Comparison of ENCODE assay signal across 16 mouse cellular contexts in genomic region chr7:115864411-115864810, GRCm38 (mm10).
DNase-seq lines count a peak whose midpoint lies in the region; ATAC-seq and TF ChIP-seq lines count a peak whose summit lies in the region.
"Had no signal": no experiment of that assay in that cellular context is flagged by ENCODE, and none has a peak within 500 bp of the region (broad histone marks: within the 10 kb centered on the region; RNA-seq: fewer than 3 reads in every experiment).

No protein-coding gene starts in this region.

- 35% methylated on average over 2 of the region's 2 CpGs for WGBS in intestine, embryonic 15.5 days
- WGBS in intestine, postnatal 0 days = 20% methylated on average over 2 of the region's 2 CpGs
- 29% methylated on average over 2 of the region's 2 CpGs for WGBS in midbrain, embryonic 10.5 days
- 25% methylated on average over 2 of the region's 2 CpGs for WGBS in midbrain, embryonic 14.5 days
- 15% methylated on average over 2 of the region's 2 CpGs for WGBS in forebrain, embryonic 13.5 days
- WGBS in hindbrain, postnatal 0 days = 50% methylated on average over 2 of the region's 2 CpGs

- H3K4me3 ChIP-seq in intestine, embryonic 15.5 days (replicated peaks) = no peak overlapping the region
- H3K4me3 ChIP-seq in intestine, postnatal 0 days (ENCODE audit: low read depth, low read length) = no peak overlapping the region
- no peak overlapping the region for H3K4me3 ChIP-seq in midbrain, embryonic 10.5 days
- H3K4me3 ChIP-seq in midbrain, embryonic 14.5 days (replicated peaks; ENCODE audit: low read depth, low read length) = no peak overlapping the region
- no peak overlapping the region for H3K4me3 ChIP-seq in forebrain, embryonic 13.5 days
- H3K4me3 ChIP-seq in hindbrain, postnatal 0 days (ENCODE audit: low read length) = no peak overlapping the region
- H3K4me3 ChIP-seq: embryonic facial prominence, embryonic 15.5 days; limb, embryonic 15.5 days; midbrain, embryonic 15.5 days; myocyte had no signal

- peaks cover 12% of the 10 kb centered on the region for H3K4me1 ChIP-seq in intestine, embryonic 15.5 days (replicated peaks)
- H3K4me1 ChIP-seq in intestine, postnatal 0 days (replicated peaks; ENCODE audit: control insufficient read depth, insufficient read depth, low read length) = peaks cover 8% of the 10 kb centered on the region; the same call in 1 of the 2 replicates
- H3K4me1 ChIP-seq in midbrain, embryonic 10.5 days = peaks cover 53% of the 10 kb centered on the region
- peaks cover 27% of the 10 kb centered on the region for H3K4me1 ChIP-seq in midbrain, embryonic 14.5 days (ENCODE audit: control insufficient read depth, insufficient read depth, low read length)
- peaks cover 52% of the 10 kb centered on the region for H3K4me1 ChIP-seq in forebrain, embryonic 13.5 days
- H3K4me1 ChIP-seq in hindbrain, postnatal 0 days (ENCODE audit: insufficient read depth, low read length) = peaks cover 7% of the 10 kb centered on the region; the same call in 1 of the 2 replicates

- H3K27me3 ChIP-seq in intestine, embryonic 15.5 days (replicated peaks) = no peaks in the 10 kb centered on the region
- no peaks in the 10 kb centered on the region for H3K27me3 ChIP-seq in intestine, postnatal 0 days (replicated peaks; ENCODE audit: control insufficient read depth, insufficient read depth, low read length)
- H3K27me3 ChIP-seq in midbrain, embryonic 10.5 days (ENCODE audit: low read depth, poor library complexity, severe bottlenecking) = no peaks in the 10 kb centered on the region
- no peaks in the 10 kb centered on the region for H3K27me3 ChIP-seq in midbrain, embryonic 14.5 days (ENCODE audit: control insufficient read depth, insufficient read depth, low read length)
- H3K27me3 ChIP-seq in forebrain, embryonic 13.5 days = no peaks in the 10 kb centered on the region
- H3K27me3 ChIP-seq in hindbrain, postnatal 0 days (ENCODE audit: insufficient read depth, low read length) = no peaks in the 10 kb centered on the region
- H3K27me3 ChIP-seq: embryonic facial prominence, embryonic 15.5 days; limb, embryonic 15.5 days; midbrain, embryonic 15.5 days had no signal

- H3K36me3 ChIP-seq in intestine, embryonic 15.5 days = no peaks in the 10 kb centered on the region
- no peaks in the 10 kb centered on the region for H3K36me3 ChIP-seq in intestine, postnatal 0 days (ENCODE audit: control insufficient read depth, insufficient read depth)
- H3K36me3 ChIP-seq in midbrain, embryonic 10.5 days = no peaks in the 10 kb centered on the region
- H3K36me3 ChIP-seq in midbrain, embryonic 14.5 days (ENCODE audit: control insufficient read depth, insufficient read depth, low read length) = no peaks in the 10 kb centered on the region
- H3K36me3 ChIP-seq in forebrain, embryonic 13.5 days (ENCODE audit: poor library complexity, severe bottlenecking) = no peaks in the 10 kb centered on the region
- no peaks in the 10 kb centered on the region for H3K36me3 ChIP-seq in hindbrain, postnatal 0 days (ENCODE audit: insufficient read depth, low read length)
- H3K36me3 ChIP-seq: embryonic facial prominence, embryonic 15.5 days; limb, embryonic 15.5 days; midbrain, embryonic 15.5 days had no signal

- TF ChIP-seq CTCF in intestine, postnatal 0 days (IDR thresholded peaks at IDR 0.05; ENCODE audit: low read depth) = no peak
- no peak for TF ChIP-seq CTCF in hindbrain, postnatal 0 days (IDR thresholded peaks at IDR 0.05; ENCODE audit: low read depth)

- ATAC-seq in intestine, embryonic 15.5 days = peak; percentile 53
- no peak; the same call in 1 of the 2 replicates for ATAC-seq in intestine, postnatal 0 days
- no peak for ATAC-seq in midbrain, embryonic 14.5 days (ENCODE audit: low FRiP score, low TSS enrichment)
- no peak for ATAC-seq in forebrain, embryonic 13.5 days
- no peak for ATAC-seq in hindbrain, postnatal 0 days
- ATAC-seq: activated CD4-positive, CD25-positive, alpha-beta regulatory T cell, adult 4 months; midbrain, embryonic 15.5 days had no signal

- no peak overlapping the region for H3K9ac ChIP-seq in intestine, embryonic 15.5 days
- H3K9ac ChIP-seq in intestine, postnatal 0 days (ENCODE audit: low read depth, low read length) = no peak overlapping the region
- H3K9ac ChIP-seq in midbrain, embryonic 14.5 days (replicated peaks; ENCODE audit: low read length) = no peak overlapping the region
- H3K9ac ChIP-seq in forebrain, embryonic 13.5 days = no peak overlapping the region
- H3K9ac ChIP-seq in hindbrain, postnatal 0 days (replicated peaks; ENCODE audit: low read length) = no peak overlapping the region
- H3K9ac ChIP-seq: embryonic facial prominence, embryonic 15.5 days; limb, embryonic 15.5 days; midbrain, embryonic 15.5 days had no signal

- H3K27ac ChIP-seq in intestine, embryonic 15.5 days = no peak overlapping the region
- no peak overlapping the region for H3K27ac ChIP-seq in intestine, postnatal 0 days (ENCODE audit: low read depth, low read length)
- peak overlapping the region; percentile 49; the same call in 1 of the 2 replicates for H3K27ac ChIP-seq in midbrain, embryonic 10.5 days (replicated peaks)
- no peak overlapping the region for H3K27ac ChIP-seq in midbrain, embryonic 14.5 days (replicated peaks; ENCODE audit: low read depth, low read length)
- H3K27ac ChIP-seq in forebrain, embryonic 13.5 days = 0 out of 2 replicates have a peak overlapping the region, but pooled peaks have one; percentile 85
- no peak overlapping the region for H3K27ac ChIP-seq in hindbrain, postnatal 0 days
- H3K27ac ChIP-seq: embryonic facial prominence, embryonic 15.5 days; limb, embryonic 15.5 days; midbrain, embryonic 15.5 days had no signal

- DNase-seq in midbrain, embryonic 10.5 days (ENCODE audit: low spot score) = no peak
- DNase-seq in midbrain, embryonic 14.5 days = no peak
- no peak for DNase-seq in layer of hippocampus, adult 9-10 months (ENCODE audit: low spot score)
- no peak for DNase-seq in hindbrain, postnatal 0 days (ENCODE audit: low spot score)
- DNase-seq: adrenal gland, postnatal 10 days; cerebellum, adult 9-11 months; gastrocnemius, postnatal 36 days; thymus, adult 2 months had no signal

- H3K4me2 ChIP-seq in intestine, embryonic 15.5 days (replicated peaks) = no peak overlapping the region
- H3K4me2 ChIP-seq in intestine, postnatal 0 days (replicated peaks; ENCODE audit: low read depth) = no peak overlapping the region
- H3K4me2 ChIP-seq in midbrain, embryonic 14.5 days (ENCODE audit: low read length) = no peak overlapping the region
- no peak overlapping the region for H3K4me2 ChIP-seq in forebrain, embryonic 13.5 days
- no peak overlapping the region for H3K4me2 ChIP-seq in hindbrain, postnatal 0 days (ENCODE audit: low read depth, low read length)
- H3K4me2 ChIP-seq: embryonic facial prominence, embryonic 15.5 days; limb, embryonic 15.5 days; midbrain, embryonic 15.5 days had no signal

- no peaks in the 10 kb centered on the region for H3K9me3 ChIP-seq in intestine, embryonic 15.5 days
- no peaks in the 10 kb centered on the region for H3K9me3 ChIP-seq in intestine, postnatal 0 days (ENCODE audit: control insufficient read depth)
- H3K9me3 ChIP-seq in midbrain, embryonic 10.5 days (replicated peaks) = no peaks in the 10 kb centered on the region
- H3K9me3 ChIP-seq in midbrain, embryonic 14.5 days (ENCODE audit: control insufficient read depth, low read length) = no peaks in the 10 kb centered on the region
- no peaks in the 10 kb centered on the region for H3K9me3 ChIP-seq in forebrain, embryonic 13.5 days (replicated peaks)
- no peaks in the 10 kb centered on the region for H3K9me3 ChIP-seq in hindbrain, postnatal 0 days (ENCODE audit: low read length)
- H3K9me3 ChIP-seq: embryonic facial prominence, embryonic 15.5 days; limb, embryonic 15.5 days; midbrain, embryonic 15.5 days had no signal

Comparison
In these comparisons a context has a peak if more than half of its experiments do, and no peak if none do; other contexts are left out.
1. H3K27ac ChIP-seq: peak in midbrain, embryonic 10.5 days (single experiment) and forebrain, embryonic 13.5 days (single experiment); none in intestine, embryonic 15.5 days (single experiment), intestine, postnatal 0 days (single experiment), midbrain, embryonic 14.5 days (single experiment) and hindbrain, postnatal 0 days (single experiment).